Mouse (Mus musculus) lung, adult 2 months (tissue): Measurements from ENCODE around the gene Uts2r. TPM values are rescaled to one million over a fixed set of nuclear protein-coding genes. Genes with fewer than 3 reads are reported as not detected.

Experiments
- DNase-seq: peaks from one replicate; pipeline ENCODE4 v3.0.0; 2022
- H3K4me1 ChIP-seq: fragments of 200-500 bp; 2 replicates; pipeline ENCODE4 v1.6.1; 2011; ENCODE audit warnings: low read length; ENCODE audit not compliant: control insufficient read depth, insufficient read depth
- H3K4me3 ChIP-seq: fragments of 200-500 bp; replicated peaks from 2 replicates; pipeline ENCODE3; 2011; ENCODE audit warnings: low read depth, mild to moderate bottlenecking, control low read depth, low read length; ENCODE audit errors: extremely low read depth
- CTCF ChIP-seq: fragments of 200-500 bp; IDR thresholded peaks from 2 replicates; pipeline ENCODE4 v1.5.1; 2011; ENCODE audit warnings: mild to moderate bottlenecking, low read length, control low read depth; ENCODE audit not compliant: insufficient read depth
- POLR2A ChIP-seq: fragments of 200-500 bp; IDR thresholded peaks from 2 replicates; pipeline ENCODE4 v1.6.1; 2011; ENCODE audit warnings: low read depth, mild to moderate bottlenecking, control low read depth, low read length, borderline replicate concordance; ENCODE audit errors: extremely low read depth
- WGBS: fragments of 180-500 bp; shearing (Covaris S2); methylation state at CpG from one replicate; pipeline ENCODE4 v1.1.7; 2018; 5-methylcytosine and 5-hydroxymethylcytosine counted together
- polyA plus RNA-seq: library from polyadenylated mRNA; depleted of rRNA; stranded (reverse); fragments of >200 nt; gene quantifications from 2 replicates; pipeline ENCODE4 v1.2.3, GENCODE M21; 2012; rRNA removed

Uts2r gene
- polyA plus RNA-seq: 0.13 TPM in 1 of 2 replicates, not detected in the other

GRCm38 (mm10) chr11:121159971-121160370 is at the start of gene Uts2r:
Uts2r (plus strand) TSS chr11:121160271.
- Histone ChIP-seq H3K4me1 (peaks cover 3% of the 10 kb centered on the region), H3K4me3 (no peak within 1 kb of the TSS)
- WGBS: 84% methylated on average over 5 of the region's 5 CpGs
- no peak for DNase-seq
- no peak for TF ChIP-seq CTCF
- TF ChIP-seq POLR2A: no peak

- 79% methylated on average over 3 of the region's 3 CpGs for WGBS
- no peak for DNase-seq
- Histone ChIP-seq H3K4me3 (no peak overlapping the region), H3K4me1 (no peaks in the 10 kb centered on the region)
- no peak for TF ChIP-seq CTCF
- TF ChIP-seq POLR2A: no peak
Observed at GRCm38 (mm10) chr11:121111051-121111450, 49.0 kb upstream of the Uts2r start.

- TF ChIP-seq CTCF (no peak), POLR2A (no peak)
- H3K4me3 ChIP-seq: no peak overlapping the region
- no peaks in the 10 kb centered on the region for H3K4me1 ChIP-seq
- DNase-seq: no peak
- WGBS: 75% methylated on average over 1 of the region's 1 CpGs
Observed at GRCm38 (mm10) chr11:121111601-121112000, 48.5 kb upstream of the Uts2r start.

DNA sequence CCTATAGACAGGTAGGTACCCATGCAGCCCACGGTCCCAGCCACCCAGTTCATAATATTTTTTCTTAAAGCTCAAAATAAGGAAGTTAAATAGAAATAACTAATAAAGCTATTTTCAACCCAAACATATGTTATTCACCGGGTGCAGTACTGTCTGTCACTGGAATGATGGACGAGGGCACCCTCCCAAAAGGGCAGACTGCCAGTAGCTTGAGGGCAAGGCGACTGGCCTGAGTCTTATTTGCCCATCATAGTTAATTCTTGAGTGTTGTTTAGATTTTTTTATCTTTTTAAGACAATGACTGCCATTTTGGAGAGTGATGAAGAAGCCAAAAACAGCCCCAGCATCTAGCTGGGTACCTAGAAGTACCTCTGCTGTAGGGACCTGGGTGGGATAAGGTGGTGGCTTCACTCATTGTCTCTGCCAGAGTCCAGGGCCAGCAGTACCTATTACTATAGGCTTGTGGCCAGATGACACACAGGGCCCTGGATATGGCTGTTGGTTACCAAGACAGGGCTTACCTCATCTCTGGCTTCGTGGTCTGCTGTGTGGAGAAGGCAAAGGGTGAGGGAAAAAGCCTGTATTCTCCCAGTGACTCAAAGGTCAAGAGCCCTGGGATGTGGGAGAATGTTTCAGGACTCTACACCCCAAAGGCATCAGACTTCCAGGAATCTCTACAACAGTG is 47.8 kb upstream of the Uts2r start:
- H3K4me1 ChIP-seq: no peaks in the 10 kb centered on the region
- 50% methylated on average over 5 of the region's 5 CpGs for WGBS
- TF ChIP-seq POLR2A (no peak), CTCF (no peak)
- no peak overlapping the region for H3K4me3 ChIP-seq
- DNase-seq: no peak

DNA sequence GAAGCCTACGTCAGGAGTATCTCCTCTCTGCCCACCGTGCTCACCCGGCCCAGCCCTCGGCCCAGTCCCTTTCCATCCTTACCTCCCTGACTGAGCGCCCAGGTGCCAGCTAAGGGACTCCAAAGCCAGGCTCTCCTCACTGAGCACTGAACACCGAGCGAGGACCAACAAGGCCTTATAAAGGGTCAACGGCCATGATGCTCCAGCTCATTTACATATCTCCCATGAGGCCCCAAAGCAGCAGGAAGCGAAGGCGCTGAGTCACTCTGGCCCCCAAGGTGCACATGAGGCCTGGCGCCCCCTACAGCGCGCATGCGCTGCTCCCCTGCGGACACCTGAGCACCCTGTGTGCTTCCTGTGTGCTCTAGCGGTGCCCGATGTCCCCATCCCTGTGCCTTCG is 42.0 kb upstream of the Uts2r start:
- 92% methylated on average over 18 of the region's 18 CpGs for WGBS
- H3K4me1 ChIP-seq: no peaks in the 10 kb centered on the region
- no peak for DNase-seq
- no peak overlapping the region for H3K4me3 ChIP-seq
- TF ChIP-seq CTCF: no peak
- TF ChIP-seq POLR2A: no peak

DNA sequence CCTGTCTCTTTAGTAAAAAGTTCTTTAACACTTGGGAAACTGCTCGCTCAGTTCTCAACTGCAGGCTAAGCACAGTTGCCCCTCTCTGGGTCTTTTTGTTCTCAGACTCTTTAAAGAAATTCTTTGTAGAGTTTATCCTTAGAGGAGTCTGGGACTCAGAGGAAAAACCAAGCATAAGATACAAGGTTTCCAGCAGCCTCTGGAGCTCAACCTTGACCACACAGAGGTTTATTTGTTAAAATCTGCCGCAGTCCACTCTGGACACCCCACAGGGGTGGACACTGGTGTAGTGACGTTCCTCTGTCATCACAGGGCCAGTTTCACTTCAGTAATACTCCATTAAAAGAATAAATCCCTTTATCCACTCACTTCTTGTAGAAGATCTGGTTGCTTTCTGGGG is 41.5 kb upstream of the Uts2r start, which contains the start of gene Tex19.2:
Gene Tex19.2 (minus strand): TSS at position 101 of the 400 bp plus-strand sequence.
- Histone ChIP-seq H3K4me1 (no peaks in the 10 kb centered on the region), H3K4me3 (no peak within 1 kb of the TSS)
- no peak for DNase-seq
- WGBS: 83% methylated on average over 3 of the region's 3 CpGs
- TF ChIP-seq POLR2A: no peak
- TF ChIP-seq CTCF: no peak

DNA sequence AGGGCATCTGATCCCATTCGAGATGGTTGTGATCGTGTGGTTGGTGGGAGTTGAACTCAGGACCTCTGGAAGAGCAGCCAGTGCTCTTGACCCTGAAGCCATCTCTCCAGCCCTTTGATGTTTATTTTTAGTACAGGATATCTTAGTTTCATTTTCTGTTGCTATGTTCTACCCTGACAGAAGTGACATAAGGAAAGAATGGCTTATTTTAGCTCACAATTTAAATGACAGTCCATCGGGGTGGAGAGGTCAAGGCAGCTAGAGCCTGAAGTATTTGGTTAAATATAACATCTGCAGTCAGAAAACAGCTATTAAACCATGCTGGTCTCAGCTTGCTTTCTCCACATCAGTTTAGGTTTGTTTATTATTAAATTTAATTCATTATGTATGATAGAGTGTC is 38.9 kb upstream of the Uts2r start:
- no peak for DNase-seq
- H3K4me1 ChIP-seq: no peaks in the 10 kb centered on the region
- no peak overlapping the region for H3K4me3 ChIP-seq
- WGBS: 33% methylated on average over 3 of the region's 3 CpGs
- TF ChIP-seq POLR2A: no peak

GRCm38 (mm10) chr11:121122024-121122670 is 37.9 kb upstream of the Uts2r start:
- WGBS: 51% methylated on average over 2 of the region's 2 CpGs
- DNase-seq: no peak
- TF ChIP-seq POLR2A (no peak), CTCF (no peak)
- H3K4me3 ChIP-seq: no peak overlapping the region
- H3K4me1 ChIP-seq: no peaks in the 10 kb centered on the region

- DNase-seq: no peak
- WGBS: 84% methylated on average over 4 of the region's 4 CpGs
- H3K4me3 ChIP-seq: no peak overlapping the region
- no peaks in the 10 kb centered on the region for H3K4me1 ChIP-seq
- TF ChIP-seq POLR2A: no peak
- TF ChIP-seq CTCF: no peak
Observed at GRCm38 (mm10) chr11:121123438-121123837, 36.6 kb upstream of the Uts2r start.

GRCm38 (mm10) chr11:121125522-121126172 is 34.4 kb upstream of the Uts2r start:
- Histone ChIP-seq H3K4me1 (no peaks in the 10 kb centered on the region), H3K4me3 (no peak overlapping the region)
- TF ChIP-seq CTCF (no peak), POLR2A (no peak)
- no peak for DNase-seq
- WGBS: 78% methylated on average over 3 of the region's 3 CpGs
